Mouse (Mus musculus): Measurements from ENCODE around the gene Clec16a. TPM values are rescaled to one million over a fixed set of nuclear protein-coding genes. Genes with fewer than 3 reads are reported as not detected.
A peak's percentile ranks its signal among the peaks of the same experiment; 100 is the strongest.

Gene Clec16a
- polyA plus RNA-seq, 1 experiment from 2014 or later: 53.9 TPM

DNA sequence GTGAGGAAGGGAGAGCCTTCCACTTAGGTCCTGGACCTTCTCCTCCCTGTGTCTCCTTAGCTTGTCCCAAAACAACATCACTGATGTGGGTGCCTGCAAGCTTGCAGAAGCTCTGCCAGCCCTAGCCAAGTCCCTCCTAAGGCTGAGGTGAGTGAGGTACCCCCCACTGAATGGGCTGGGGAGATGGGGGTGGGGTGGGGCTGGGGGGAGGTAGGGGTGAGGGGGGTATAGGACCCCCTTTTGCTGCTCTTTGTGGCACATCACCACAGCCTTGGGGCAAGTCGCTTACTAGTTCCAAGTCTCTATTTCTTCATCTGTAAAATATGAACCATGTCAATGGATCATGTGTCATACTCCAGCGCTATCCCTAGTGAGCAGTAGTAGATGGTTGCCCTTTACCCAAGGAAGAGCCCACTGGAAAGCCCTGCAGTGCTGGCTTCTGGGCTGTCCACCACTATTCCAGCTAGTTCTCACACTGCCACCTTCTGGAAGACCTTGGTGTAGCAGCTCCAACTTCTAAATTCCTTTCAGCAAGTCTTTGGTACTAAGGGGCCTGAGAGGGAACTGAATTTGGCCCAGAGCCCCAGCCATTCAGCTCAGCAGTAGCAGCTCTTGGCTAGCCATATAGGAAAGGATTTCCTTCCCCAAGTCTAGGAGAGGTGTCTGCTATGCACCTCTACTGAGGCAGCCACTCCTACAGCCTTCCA, 24.1 kb upstream of the Clec16a start:
- H3K9me3 ChIP-seq: no peaks in the 10 kb centered on the region
- no peaks in the 10 kb centered on the region for H3K36me3 ChIP-seq (replicated peaks)
- H3K9ac ChIP-seq: no peak overlapping the region
- ATAC-seq (ENCODE audit: low FRiP score): peak; percentile 61; the same call in 1 of the 2 replicates
- H3K4me2 ChIP-seq: no peak overlapping the region
- H3K27ac ChIP-seq: no peak overlapping the region
- WGBS: 37% methylated on average over 2 of the region's 2 CpGs
- no peaks in the 10 kb centered on the region for H3K4me1 ChIP-seq
- H3K4me3 ChIP-seq (replicated peaks): no peak overlapping the region
- no peaks in the 10 kb centered on the region; the same call in 1 of the 2 replicates for H3K27me3 ChIP-seq

DNA sequence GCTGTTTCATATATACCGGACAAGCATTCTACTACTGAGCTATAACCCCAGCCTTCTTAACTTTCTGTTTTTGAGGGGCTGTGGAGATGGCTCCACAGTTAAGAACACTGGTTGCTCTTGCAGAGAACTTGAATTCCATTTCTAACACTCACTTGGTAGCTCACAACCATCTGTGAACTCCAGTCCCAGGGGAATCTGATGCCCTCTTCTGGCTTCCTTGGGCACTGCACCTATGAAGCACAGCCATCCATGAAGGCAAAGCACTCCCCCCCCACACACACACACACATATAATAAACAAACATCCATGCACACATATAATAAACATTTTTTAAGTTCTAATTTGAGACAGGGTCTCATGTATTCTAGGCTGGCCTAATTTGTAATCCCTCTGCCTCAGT, 22.3 kb upstream of the Clec16a start:
- WGBS: 80% methylated on average over 1 of the region's 1 CpGs

DNA sequence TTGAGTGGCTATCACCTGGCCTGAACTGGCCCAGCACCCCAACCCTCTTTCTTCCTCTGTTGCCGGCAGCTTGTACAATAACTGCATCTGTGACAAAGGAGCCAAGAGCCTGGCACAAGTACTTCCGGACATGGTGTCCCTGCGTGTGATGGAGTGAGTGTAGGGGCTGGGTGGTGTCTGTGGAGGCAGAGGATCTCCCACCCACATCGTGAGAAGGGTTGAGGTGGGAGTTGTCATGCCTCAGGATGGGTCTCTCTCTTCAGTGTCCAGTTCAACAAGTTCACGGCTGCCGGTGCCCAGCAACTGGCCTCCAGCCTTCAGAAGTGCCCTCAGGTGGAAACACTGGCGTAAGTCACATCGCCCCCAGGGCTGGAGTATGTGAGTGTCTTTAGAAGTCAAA, 21.5 kb upstream of the Clec16a start:
- no peaks in the 10 kb centered on the region for H3K27me3 ChIP-seq
- H3K9me3 ChIP-seq: no peaks in the 10 kb centered on the region
- no peak overlapping the region for H3K27ac ChIP-seq
- H3K4me3 ChIP-seq (replicated peaks): no peak overlapping the region
- no peak for ATAC-seq (ENCODE audit: low FRiP score)
- H3K36me3 ChIP-seq (replicated peaks): no peaks in the 10 kb centered on the region
- no peak overlapping the region for H3K9ac ChIP-seq
- WGBS: 92% methylated on average over 8 of the region's 8 CpGs
- H3K4me2 ChIP-seq: no peak overlapping the region
- H3K4me1 ChIP-seq: no peaks in the 10 kb centered on the region

More for the DNA sequence above, 22.3 kb upstream of the Clec16a start:
- Histone ChIP-seq H3K4me1 (no peaks in the 10 kb centered on the region), H3K4me3 (replicated peaks) (no peak overlapping the region), H3K36me3 (replicated peaks) (no peaks in the 10 kb centered on the region), H3K9me3 (no peaks in the 10 kb centered on the region), H3K27ac (no peak overlapping the region), H3K9ac (no peak overlapping the region), H3K27me3 (no peaks in the 10 kb centered on the region), H3K4me2 (no peak overlapping the region)
- no peak for ATAC-seq (ENCODE audit: low FRiP score)

DNA sequence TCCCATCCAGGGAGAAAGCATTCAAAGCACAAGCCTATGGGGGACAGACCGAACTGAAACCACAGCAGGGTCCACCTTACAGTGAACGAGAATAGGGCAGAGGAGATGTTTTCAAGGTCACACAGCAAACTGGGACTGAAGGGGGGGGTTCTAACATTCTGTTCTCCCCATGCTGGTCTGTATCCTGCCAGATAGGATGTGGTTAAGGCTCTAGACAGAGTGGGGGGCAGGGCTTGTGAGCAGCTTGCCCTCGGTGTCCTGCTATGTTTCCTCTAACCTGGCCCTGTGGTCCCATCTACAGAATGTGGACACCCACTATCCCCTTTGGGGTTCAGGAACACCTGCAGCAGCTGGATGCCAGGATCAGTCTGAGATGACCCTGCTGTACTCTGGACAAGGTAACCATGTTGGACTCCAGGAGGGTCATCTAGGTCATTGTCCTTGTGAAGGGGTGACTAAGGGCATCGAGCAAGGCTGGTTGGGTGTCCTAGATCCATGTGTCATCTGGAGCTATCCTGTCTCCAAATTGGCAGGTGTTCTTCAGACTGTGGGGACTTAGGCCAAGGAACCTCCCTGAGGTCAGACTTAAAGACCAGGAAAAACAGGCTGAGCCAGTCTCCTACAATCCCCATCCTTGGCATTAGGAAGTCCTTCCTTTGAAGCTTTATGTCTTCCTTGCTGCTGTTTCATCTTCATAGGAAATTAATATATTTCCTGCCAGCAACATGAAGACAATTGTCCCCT, 20.1 kb upstream of the Clec16a start:
- WGBS: 87% methylated on average over 4 of the region's 4 CpGs
- no peak overlapping the region for H3K9ac ChIP-seq
- H3K27ac ChIP-seq: no peak overlapping the region
- no peak for ATAC-seq (ENCODE audit: low FRiP score)
- H3K4me2 ChIP-seq: no peak overlapping the region
- no peaks in the 10 kb centered on the region for H3K27me3 ChIP-seq
- peaks cover 4% of the 10 kb centered on the region; the same call in 1 of the 2 replicates for H3K36me3 ChIP-seq (replicated peaks)
- no peaks in the 10 kb centered on the region for H3K9me3 ChIP-seq
- no peak overlapping the region for H3K4me3 ChIP-seq (replicated peaks)
- H3K4me1 ChIP-seq: no peaks in the 10 kb centered on the region

DNA sequence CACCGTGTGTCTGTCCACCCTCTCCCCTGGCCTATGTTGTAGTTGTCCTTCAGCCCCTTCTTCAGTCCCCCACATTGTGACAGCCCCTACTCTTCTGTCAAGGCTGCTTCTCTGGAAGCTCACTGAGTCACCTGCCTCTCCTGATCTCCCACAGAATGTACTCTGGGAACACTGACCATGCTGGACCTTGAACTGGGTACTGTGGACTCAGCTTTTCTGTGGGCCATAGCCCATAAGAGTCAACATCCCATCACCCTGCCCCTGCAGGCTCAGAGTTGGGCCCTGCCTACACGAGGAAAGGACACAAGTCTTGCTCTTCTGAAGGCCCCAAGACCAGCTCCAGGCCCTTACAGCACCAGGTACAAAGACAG, 19.5 kb upstream of the Clec16a start:
- H3K36me3 ChIP-seq (replicated peaks): peaks cover 10% of the 10 kb centered on the region
- no peaks in the 10 kb centered on the region for H3K9me3 ChIP-seq
- no peaks in the 10 kb centered on the region for H3K4me1 ChIP-seq
- no peaks in the 10 kb centered on the region for H3K27me3 ChIP-seq
- H3K27ac ChIP-seq: no peak overlapping the region
- 63% methylated on average over 2 of the region's 2 CpGs for WGBS
- no peak for ATAC-seq (ENCODE audit: low FRiP score)
- no peak overlapping the region for H3K4me2 ChIP-seq
- H3K4me3 ChIP-seq (replicated peaks): no peak overlapping the region
- H3K9ac ChIP-seq: no peak overlapping the region

DNA sequence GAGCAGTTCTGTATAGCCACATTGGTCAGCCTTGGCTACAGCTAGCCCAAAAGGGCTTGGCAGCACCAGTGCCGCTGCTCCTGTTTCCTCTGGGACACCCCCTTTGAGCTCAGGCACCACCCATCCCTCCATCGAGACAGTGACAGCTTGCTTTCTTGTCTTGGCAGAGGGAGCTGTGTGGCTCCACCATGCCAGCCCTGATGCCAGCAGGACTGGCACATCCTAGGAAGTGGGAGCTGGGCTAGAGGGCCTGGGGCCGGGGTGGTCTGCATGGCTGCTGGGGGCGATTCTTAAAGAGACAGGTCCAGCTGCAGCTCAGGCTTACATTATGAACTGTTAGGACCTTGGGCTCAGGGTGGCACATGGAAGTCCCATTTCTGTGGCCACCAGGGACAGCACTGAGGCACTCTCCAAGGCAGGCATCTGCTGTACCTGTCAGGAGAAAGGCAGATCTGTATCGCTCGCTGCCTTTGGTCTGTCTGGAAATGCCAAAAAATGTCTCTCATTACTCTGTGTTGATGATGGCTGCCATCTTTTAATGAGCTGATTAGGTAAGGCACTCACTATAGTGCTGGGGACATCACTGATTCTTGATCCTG, 18.0 kb upstream of the Clec16a start:
- no peak for ATAC-seq (ENCODE audit: low FRiP score)
- Histone ChIP-seq H3K9me3 (no peaks in the 10 kb centered on the region), H3K4me2 (no peak overlapping the region), H3K4me3 (replicated peaks) (no peak overlapping the region), H3K27me3 (no peaks in the 10 kb centered on the region), H3K4me1 (no peaks in the 10 kb centered on the region), H3K36me3 (replicated peaks) (peaks cover 13% of the 10 kb centered on the region), H3K9ac (no peak overlapping the region), H3K27ac (no peak overlapping the region)
- WGBS: 81% methylated on average over 6 of the region's 6 CpGs

DNA sequence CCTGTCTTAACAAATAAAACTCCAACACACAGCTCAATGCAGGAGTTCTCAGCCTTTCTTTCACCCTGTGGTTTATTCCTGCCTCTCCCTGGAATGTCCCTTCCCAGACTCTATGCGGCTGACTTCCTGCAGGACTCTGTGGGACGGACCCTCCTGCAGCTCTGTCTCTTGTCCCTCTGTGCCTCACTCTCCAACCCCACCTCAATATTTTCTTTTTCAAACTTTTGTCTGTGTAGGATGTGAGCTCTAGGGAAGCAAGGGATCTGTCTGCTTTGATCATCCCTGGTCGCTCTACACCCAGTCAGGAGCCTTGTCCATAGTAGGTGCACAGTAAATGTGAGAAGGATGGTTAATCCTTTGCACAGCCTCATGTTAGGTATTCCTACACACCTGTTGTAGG, 16.8 kb upstream of the Clec16a start:
- no peak for ATAC-seq (ENCODE audit: low FRiP score)
- H3K4me1 ChIP-seq: no peaks in the 10 kb centered on the region
- H3K27me3 ChIP-seq: no peaks in the 10 kb centered on the region
- 91% methylated on average over 3 of the region's 3 CpGs for WGBS
- no peak overlapping the region for H3K4me2 ChIP-seq
- no peak overlapping the region for H3K27ac ChIP-seq
- no peaks in the 10 kb centered on the region for H3K9me3 ChIP-seq
- peaks cover 16% of the 10 kb centered on the region for H3K36me3 ChIP-seq (replicated peaks)
- H3K4me3 ChIP-seq (replicated peaks): no peak overlapping the region
- no peak overlapping the region for H3K9ac ChIP-seq

DNA sequence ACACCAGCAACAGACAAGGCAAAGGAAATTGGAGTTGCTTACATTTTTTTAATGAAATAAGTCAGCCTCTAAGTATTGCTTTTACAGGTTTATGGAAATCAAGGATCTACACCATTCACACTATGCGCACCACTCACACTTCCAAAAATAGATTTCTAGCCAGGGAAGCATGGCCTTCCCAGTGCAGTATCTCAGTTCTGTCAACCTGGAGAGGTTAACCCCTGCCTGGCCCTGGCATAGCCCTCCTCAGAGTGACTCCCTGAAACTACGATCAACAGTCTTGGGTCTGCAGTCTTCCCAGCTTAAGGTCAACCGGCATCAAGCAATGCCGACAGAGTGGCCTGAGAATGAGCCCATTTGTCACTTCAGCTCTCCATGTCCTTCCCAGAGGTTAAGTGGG, 15.0 kb upstream of the Clec16a start:
- no peak for ATAC-seq (ENCODE audit: low FRiP score)
- Histone ChIP-seq H3K27ac (no peak overlapping the region), H3K27me3 (no peaks in the 10 kb centered on the region), H3K9me3 (no peaks in the 10 kb centered on the region), H3K36me3 (replicated peaks) (peaks cover 16% of the 10 kb centered on the region), H3K9ac (no peak overlapping the region), H3K4me1 (peaks cover 4% of the 10 kb centered on the region; the same call in 1 of the 2 replicates), H3K4me2 (no peak overlapping the region), H3K4me3 (replicated peaks) (no peak overlapping the region)
- WGBS: 95% methylated on average over 4 of the region's 4 CpGs

DNA sequence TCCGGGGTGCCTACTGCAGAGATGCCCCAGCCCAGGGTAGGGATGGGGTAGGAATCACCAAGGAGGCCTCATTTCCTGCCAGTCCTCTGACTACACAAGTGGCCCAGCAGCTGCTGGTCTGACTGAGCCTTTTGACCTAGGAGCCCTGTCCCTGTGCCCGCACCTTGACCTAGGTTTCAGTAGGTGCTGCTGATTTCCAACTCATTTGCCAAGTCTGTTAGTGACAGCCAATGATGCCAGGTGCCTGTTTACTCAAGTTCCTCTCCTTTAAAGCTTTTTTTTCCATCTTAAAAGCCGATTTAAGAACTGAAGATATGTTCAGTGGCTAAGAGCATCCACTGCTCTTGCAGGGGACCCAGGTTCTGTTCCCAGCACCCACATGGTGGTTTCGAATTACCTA, 11.4 kb upstream of the Clec16a start:
- no peak overlapping the region for H3K27ac ChIP-seq
- no peaks in the 10 kb centered on the region for H3K9me3 ChIP-seq
- peaks cover 4% of the 10 kb centered on the region; the same call in 1 of the 2 replicates for H3K4me1 ChIP-seq
- 95% methylated on average over 4 of the region's 4 CpGs for WGBS
- H3K4me2 ChIP-seq: no peak overlapping the region
- H3K36me3 ChIP-seq (replicated peaks): peaks cover 19% of the 10 kb centered on the region
- no peaks in the 10 kb centered on the region for H3K27me3 ChIP-seq
- H3K9ac ChIP-seq: no peak overlapping the region
- ATAC-seq (ENCODE audit: low FRiP score): no peak
- no peak overlapping the region for H3K4me3 ChIP-seq (replicated peaks)

DNA sequence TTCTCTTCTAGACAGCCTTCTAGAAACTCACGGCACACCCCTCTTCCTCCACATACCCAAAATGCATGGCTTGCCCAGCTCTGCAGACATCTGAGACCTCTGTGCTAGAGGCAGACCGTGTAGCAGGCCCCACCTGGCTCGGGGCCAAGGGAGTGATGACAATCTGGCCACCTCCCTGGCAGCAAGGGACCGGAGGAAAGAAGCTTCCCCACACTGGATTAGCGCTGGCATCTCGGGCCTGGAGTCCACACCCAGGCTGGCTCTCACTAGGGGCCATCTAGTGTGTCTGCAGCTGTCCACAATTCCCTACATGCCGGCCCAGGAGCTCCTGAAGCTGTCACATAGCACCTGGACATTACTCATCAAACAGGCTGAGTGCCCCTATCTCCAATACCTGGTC, 10.6 kb upstream of the Clec16a start:
- H3K4me3 ChIP-seq (replicated peaks): no peak overlapping the region
- H3K27me3 ChIP-seq: no peaks in the 10 kb centered on the region
- H3K9ac ChIP-seq: no peak overlapping the region
- H3K36me3 ChIP-seq (replicated peaks): peaks cover 19% of the 10 kb centered on the region
- H3K9me3 ChIP-seq: no peaks in the 10 kb centered on the region
- peaks cover 12% of the 10 kb centered on the region for H3K4me1 ChIP-seq
- no peak for ATAC-seq (ENCODE audit: low FRiP score)
- H3K4me2 ChIP-seq: no peak overlapping the region
- 81% methylated on average over 7 of the region's 7 CpGs for WGBS
- H3K27ac ChIP-seq: no peak overlapping the region

DNA sequence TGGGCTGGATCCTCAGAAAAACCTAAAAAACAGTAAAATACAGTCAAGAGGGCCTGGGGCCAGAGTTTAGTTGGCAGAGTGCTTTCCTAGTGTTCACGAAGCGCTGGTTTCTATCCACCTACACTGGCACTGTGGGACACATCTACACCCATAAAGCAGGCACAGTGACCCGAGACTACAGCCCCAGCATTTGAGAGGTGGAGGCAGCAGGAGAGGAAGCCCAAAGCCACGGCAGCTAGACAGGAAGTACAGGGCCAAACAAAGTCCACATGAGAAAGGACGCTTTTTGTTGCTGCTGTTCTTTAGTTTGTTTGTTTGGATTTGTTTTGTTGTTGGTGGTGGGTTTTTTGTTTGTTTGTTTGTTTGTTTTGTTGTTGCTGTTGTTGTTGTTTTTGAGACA, 8.8 kb upstream of the Clec16a start:
- H3K27me3 ChIP-seq: no peaks in the 10 kb centered on the region
- H3K36me3 ChIP-seq (replicated peaks): peaks cover 8% of the 10 kb centered on the region; the same call in 1 of the 2 replicates
- no peak overlapping the region for H3K9ac ChIP-seq
- no peak overlapping the region for H3K27ac ChIP-seq
- 79% methylated on average over 5 of the region's 5 CpGs for WGBS
- H3K4me2 ChIP-seq: no peak overlapping the region
- no peaks in the 10 kb centered on the region for H3K9me3 ChIP-seq
- no peak overlapping the region for H3K4me3 ChIP-seq (replicated peaks)
- H3K4me1 ChIP-seq: peaks cover 30% of the 10 kb centered on the region
- ATAC-seq (ENCODE audit: low FRiP score): no peak

DNA sequence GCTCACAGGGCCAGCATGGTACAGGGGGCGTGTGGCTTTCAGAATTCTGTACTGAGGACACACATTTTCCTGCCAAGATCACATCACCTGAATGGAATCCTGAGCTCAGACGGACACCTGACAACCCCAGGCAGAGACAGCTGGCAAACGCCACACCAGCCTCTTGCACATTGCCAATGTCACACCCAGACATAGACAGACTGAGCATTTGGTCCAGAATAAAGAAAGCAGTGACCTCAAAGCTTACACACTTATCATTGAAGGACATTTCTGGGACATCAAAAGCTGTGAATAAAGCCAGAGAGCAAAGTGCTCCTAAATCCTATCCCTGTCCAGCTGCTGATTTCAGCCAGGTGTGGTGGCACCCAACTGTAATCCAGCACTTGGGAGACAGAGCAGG, 8.2 kb upstream of the Clec16a start:
- Histone ChIP-seq H3K27ac (no peak overlapping the region), H3K36me3 (replicated peaks) (peaks cover 7% of the 10 kb centered on the region; the same call in 1 of the 2 replicates), H3K9me3 (no peaks in the 10 kb centered on the region), H3K27me3 (no peaks in the 10 kb centered on the region), H3K4me2 (no peak overlapping the region), H3K4me1 (peaks cover 36% of the 10 kb centered on the region), H3K9ac (no peak overlapping the region), H3K4me3 (replicated peaks) (no peak overlapping the region)
- WGBS: 80% methylated on average over 3 of the region's 3 CpGs
- ATAC-seq (ENCODE audit: low FRiP score): no peak
